Mouse (Mus musculus): Measurements from ENCODE around the gene Gigyf2. TPM values are rescaled to one million over a fixed set of nuclear protein-coding genes. Genes with fewer than 3 reads are reported as not detected.

Gene Gigyf2
- polyA plus RNA-seq, 1 experiment from 2014 or later = 79.7 TPM

GRCm38 (mm10) chr1:87300360-87301286, 26.2 kb upstream of the Gigyf2 start:
- no peak overlapping the region for H3K4me2 ChIP-seq
- no peak for ATAC-seq (ENCODE audit: low FRiP score)
- no peak overlapping the region for H3K9ac ChIP-seq
- no peaks in the 10 kb centered on the region for H3K9me3 ChIP-seq
- H3K27ac ChIP-seq = no peak overlapping the region
- no peaks in the 10 kb centered on the region for H3K27me3 ChIP-seq
- no peaks in the 10 kb centered on the region for H3K36me3 ChIP-seq
- H3K4me3 ChIP-seq = no peak overlapping the region
- WGBS = 69% methylated on average over 14 of the region's 14 CpGs
- H3K4me1 ChIP-seq (replicated peaks) = 0 out of 2 replicates have a peak, but pooled peaks cover 3% of the 10 kb centered on the region

GRCm38 (mm10) chr1:87301971-87302370, 24.8 kb upstream of the Gigyf2 start:
- ATAC-seq (ENCODE audit: low FRiP score) = no peak
- Histone ChIP-seq H3K36me3 (no peaks in the 10 kb centered on the region), H3K27ac (no peak overlapping the region), H3K4me2 (no peak overlapping the region), H3K4me1 (replicated peaks) (0 out of 2 replicates have a peak, but pooled peaks cover 3% of the 10 kb centered on the region), H3K9ac (no peak overlapping the region), H3K9me3 (no peaks in the 10 kb centered on the region), H3K27me3 (no peaks in the 10 kb centered on the region), H3K4me3 (no peak overlapping the region)
- WGBS = 84% methylated on average over 2 of the region's 2 CpGs

GRCm38 (mm10) chr1:87308952-87309351, 17.8 kb upstream of the Gigyf2 start:
- H3K4me2 ChIP-seq = no peak overlapping the region
- WGBS = 87% methylated on average over 3 of the region's 3 CpGs
- no peak overlapping the region for H3K4me3 ChIP-seq
- H3K9me3 ChIP-seq = no peaks in the 10 kb centered on the region
- no peaks in the 10 kb centered on the region for H3K36me3 ChIP-seq
- no peaks in the 10 kb centered on the region for H3K4me1 ChIP-seq (replicated peaks)
- H3K27me3 ChIP-seq = no peaks in the 10 kb centered on the region
- no peak overlapping the region for H3K27ac ChIP-seq
- ATAC-seq (ENCODE audit: low FRiP score) = no peak
- no peak overlapping the region for H3K9ac ChIP-seq

GRCm38 (mm10) chr1:87309621-87310020, 17.2 kb upstream of the Gigyf2 start:
- Histone ChIP-seq H3K9me3 (no peaks in the 10 kb centered on the region), H3K4me3 (no peak overlapping the region), H3K9ac (no peak overlapping the region), H3K36me3 (no peaks in the 10 kb centered on the region), H3K4me2 (no peak overlapping the region), H3K4me1 (replicated peaks) (no peaks in the 10 kb centered on the region), H3K27me3 (no peaks in the 10 kb centered on the region), H3K27ac (no peak overlapping the region)
- ATAC-seq (ENCODE audit: low FRiP score) = no peak
- 85% methylated on average over 16 of the region's 16 CpGs for WGBS

DNA sequence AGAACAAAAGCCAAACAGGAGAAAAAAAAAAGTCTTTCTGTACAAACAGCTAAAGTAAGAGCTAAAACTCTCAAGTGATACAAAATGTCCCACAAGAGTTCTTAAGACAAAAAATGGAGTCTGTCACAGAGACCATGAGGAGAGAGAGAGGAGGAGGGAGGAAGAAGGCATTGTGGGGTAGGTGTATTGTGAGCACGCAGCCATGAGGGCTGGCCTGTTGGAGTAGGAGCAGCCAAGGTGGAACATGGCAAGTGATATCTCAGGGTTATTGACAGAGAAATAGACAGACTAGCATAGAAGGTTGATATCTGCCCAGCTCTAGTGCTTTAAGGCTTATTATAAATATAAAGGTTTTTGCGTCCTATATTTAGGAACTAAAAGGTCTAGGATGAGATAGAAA, 14.1 kb upstream of the Gigyf2 start:
- WGBS = 95% methylated on average over 2 of the region's 2 CpGs

GRCm38 (mm10) chr1:87313116-87313515, 13.7 kb upstream of the Gigyf2 start:
- Histone ChIP-seq H3K36me3 (no peaks in the 10 kb centered on the region), H3K9me3 (no peaks in the 10 kb centered on the region), H3K4me2 (no peak overlapping the region), H3K27ac (no peak overlapping the region), H3K9ac (no peak overlapping the region), H3K4me3 (no peak overlapping the region), H3K4me1 (replicated peaks) (no peaks in the 10 kb centered on the region), H3K27me3 (no peaks in the 10 kb centered on the region)
- WGBS = 86% methylated on average over 2 of the region's 2 CpGs
- ATAC-seq (ENCODE audit: low FRiP score) = no peak

More for the DNA sequence above, 14.1 kb upstream of the Gigyf2 start:
- H3K27me3 ChIP-seq = no peaks in the 10 kb centered on the region
- no peaks in the 10 kb centered on the region for H3K36me3 ChIP-seq
- H3K4me1 ChIP-seq (replicated peaks) = no peaks in the 10 kb centered on the region
- ATAC-seq (ENCODE audit: low FRiP score) = no peak
- no peak overlapping the region for H3K4me3 ChIP-seq
- H3K9ac ChIP-seq = no peak overlapping the region
- H3K9me3 ChIP-seq = no peaks in the 10 kb centered on the region
- H3K27ac ChIP-seq = no peak overlapping the region
- H3K4me2 ChIP-seq = no peak overlapping the region

- no peak overlapping the region for H3K9ac ChIP-seq
- ATAC-seq (ENCODE audit: low FRiP score) = no peak
- H3K27ac ChIP-seq = no peak overlapping the region
- WGBS = 91% methylated on average over 8 of the region's 8 CpGs
- H3K9me3 ChIP-seq = peaks cover 5% of the 10 kb centered on the region; the same call in 1 of the 2 replicates
- no peaks in the 10 kb centered on the region for H3K27me3 ChIP-seq
- H3K4me1 ChIP-seq (replicated peaks) = no peaks in the 10 kb centered on the region
- no peak overlapping the region for H3K4me2 ChIP-seq
- H3K4me3 ChIP-seq = no peak overlapping the region
- no peaks in the 10 kb centered on the region for H3K36me3 ChIP-seq
These were observed 12.8 kb upstream of the Gigyf2 start for GRCm38 (mm10) chr1:87313843-87314570.

- H3K27me3 ChIP-seq = no peaks in the 10 kb centered on the region
- H3K9ac ChIP-seq = no peak overlapping the region
- H3K4me3 ChIP-seq = no peak overlapping the region
- H3K36me3 ChIP-seq = no peaks in the 10 kb centered on the region
- WGBS = 95% methylated on average over 2 of the region's 2 CpGs
- H3K9me3 ChIP-seq = peaks cover 19% of the 10 kb centered on the region
- no peaks in the 10 kb centered on the region for H3K4me1 ChIP-seq (replicated peaks)
- H3K27ac ChIP-seq = no peak overlapping the region
- no peak for ATAC-seq (ENCODE audit: low FRiP score)
- H3K4me2 ChIP-seq = no peak overlapping the region
These were observed 11.4 kb upstream of the Gigyf2 start for GRCm38 (mm10) chr1:87315431-87315830.

DNA sequence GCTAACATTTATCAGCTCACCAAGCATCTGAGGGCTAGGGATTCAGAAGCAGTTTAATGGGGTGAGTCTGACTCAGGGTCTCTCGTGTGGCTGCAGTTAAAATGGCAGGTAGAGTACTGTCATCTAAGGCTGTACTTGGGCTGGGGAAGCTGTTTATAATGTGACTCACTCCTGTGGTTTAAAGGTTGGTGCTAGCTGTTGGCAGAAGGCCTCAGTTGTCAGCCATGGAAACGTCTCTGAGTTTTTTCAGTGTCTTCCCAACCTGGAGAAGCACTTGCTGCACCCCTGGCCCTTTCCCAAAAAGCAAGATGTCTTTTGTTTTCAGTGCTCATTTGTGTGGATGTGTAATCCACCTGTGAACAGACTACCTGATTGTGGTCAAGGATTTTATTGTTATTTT, 10.9 kb upstream of the Gigyf2 start:
- Histone ChIP-seq H3K4me2 (no peak overlapping the region), H3K27ac (no peak overlapping the region), H3K4me3 (no peak overlapping the region), H3K27me3 (no peaks in the 10 kb centered on the region), H3K4me1 (replicated peaks) (no peaks in the 10 kb centered on the region), H3K36me3 (peaks cover under 1% of the 10 kb centered on the region; the same call in 1 of the 2 replicates), H3K9me3 (peaks cover 21% of the 10 kb centered on the region), H3K9ac (no peak overlapping the region)
- 79% methylated on average over 2 of the region's 2 CpGs for WGBS
- no peak for ATAC-seq (ENCODE audit: low FRiP score)

GRCm38 (mm10) chr1:87316672-87317071, 10.1 kb upstream of the Gigyf2 start:
- H3K4me1 ChIP-seq (replicated peaks) = no peaks in the 10 kb centered on the region
- no peak overlapping the region for H3K9ac ChIP-seq
- ATAC-seq (ENCODE audit: low FRiP score) = no peak
- peaks cover 29% of the 10 kb centered on the region for H3K9me3 ChIP-seq
- no peak overlapping the region for H3K4me3 ChIP-seq
- H3K4me2 ChIP-seq = no peak overlapping the region
- peaks cover 4% of the 10 kb centered on the region; the same call in 1 of the 2 replicates for H3K36me3 ChIP-seq
- H3K27ac ChIP-seq = no peak overlapping the region
- H3K27me3 ChIP-seq = no peaks in the 10 kb centered on the region
- 59% methylated on average over 3 of the region's 3 CpGs for WGBS

DNA sequence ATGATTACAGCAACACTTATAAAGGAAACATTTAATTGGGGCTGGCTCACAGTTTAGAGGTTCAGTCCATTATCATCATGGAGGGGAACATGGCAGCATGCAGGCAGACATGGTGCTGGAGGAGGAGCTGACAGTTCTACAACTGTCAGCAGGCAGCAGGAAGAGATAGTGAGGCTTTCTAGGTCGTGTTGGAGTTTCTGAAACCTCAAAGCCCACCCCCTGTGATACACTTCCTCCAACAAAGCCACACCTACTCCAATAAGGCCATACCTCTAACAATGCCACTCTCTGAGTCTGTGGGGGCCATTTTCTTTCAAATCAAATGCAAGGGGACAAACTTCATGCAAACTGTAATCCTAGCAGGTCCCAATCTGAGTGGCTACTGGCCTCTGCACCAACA, 5.7 kb upstream of the Gigyf2 start:
- H3K9me3 ChIP-seq = peaks cover 31% of the 10 kb centered on the region
- WGBS = 7% methylated on average over 1 of the region's 1 CpGs
- peaks cover 4% of the 10 kb centered on the region; the same call in 1 of the 2 replicates for H3K36me3 ChIP-seq
- H3K27ac ChIP-seq = no peak overlapping the region
- no peak overlapping the region for H3K4me3 ChIP-seq
- H3K4me2 ChIP-seq = no peak overlapping the region
- no peaks in the 10 kb centered on the region for H3K4me1 ChIP-seq (replicated peaks)
- H3K27me3 ChIP-seq = no peaks in the 10 kb centered on the region
- no peak for ATAC-seq (ENCODE audit: low FRiP score)
- no peak overlapping the region for H3K9ac ChIP-seq

DNA sequence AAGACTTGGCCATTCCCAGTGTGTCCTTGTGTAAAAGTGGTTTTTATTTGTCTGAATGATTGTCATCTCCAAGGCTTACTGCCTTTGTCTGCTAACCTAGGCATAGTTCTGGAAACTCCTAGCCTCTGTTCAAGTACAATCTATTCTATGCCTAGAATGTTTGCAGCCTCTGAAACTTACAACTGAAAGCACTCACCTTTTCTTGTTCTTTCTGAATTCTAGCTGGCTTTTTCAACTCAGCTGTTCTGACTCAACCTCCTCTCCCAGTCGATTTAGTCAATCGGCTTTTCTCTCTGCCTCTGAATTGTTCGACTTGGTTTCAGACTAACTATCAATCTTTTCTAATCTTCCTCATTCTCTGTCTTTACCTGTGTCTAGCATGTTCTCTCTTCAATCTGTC, 4.0 kb upstream of the Gigyf2 start:
- peaks cover 4% of the 10 kb centered on the region; the same call in 1 of the 2 replicates for H3K36me3 ChIP-seq
- no peak overlapping the region for H3K9ac ChIP-seq
- peaks cover 31% of the 10 kb centered on the region for H3K9me3 ChIP-seq
- H3K4me3 ChIP-seq = no peak overlapping the region
- no peak for ATAC-seq (ENCODE audit: low FRiP score)
- H3K4me2 ChIP-seq = no peak overlapping the region
- H3K27ac ChIP-seq = no peak overlapping the region
- H3K4me1 ChIP-seq (replicated peaks) = no peaks in the 10 kb centered on the region; the same call in 1 of the 2 replicates
- 96% methylated on average over 3 of the region's 3 CpGs for WGBS
- no peaks in the 10 kb centered on the region for H3K27me3 ChIP-seq
